Mouse (Mus musculus): ENCODE results near the gene Sppl2c.

Gene Sppl2c

DNA sequence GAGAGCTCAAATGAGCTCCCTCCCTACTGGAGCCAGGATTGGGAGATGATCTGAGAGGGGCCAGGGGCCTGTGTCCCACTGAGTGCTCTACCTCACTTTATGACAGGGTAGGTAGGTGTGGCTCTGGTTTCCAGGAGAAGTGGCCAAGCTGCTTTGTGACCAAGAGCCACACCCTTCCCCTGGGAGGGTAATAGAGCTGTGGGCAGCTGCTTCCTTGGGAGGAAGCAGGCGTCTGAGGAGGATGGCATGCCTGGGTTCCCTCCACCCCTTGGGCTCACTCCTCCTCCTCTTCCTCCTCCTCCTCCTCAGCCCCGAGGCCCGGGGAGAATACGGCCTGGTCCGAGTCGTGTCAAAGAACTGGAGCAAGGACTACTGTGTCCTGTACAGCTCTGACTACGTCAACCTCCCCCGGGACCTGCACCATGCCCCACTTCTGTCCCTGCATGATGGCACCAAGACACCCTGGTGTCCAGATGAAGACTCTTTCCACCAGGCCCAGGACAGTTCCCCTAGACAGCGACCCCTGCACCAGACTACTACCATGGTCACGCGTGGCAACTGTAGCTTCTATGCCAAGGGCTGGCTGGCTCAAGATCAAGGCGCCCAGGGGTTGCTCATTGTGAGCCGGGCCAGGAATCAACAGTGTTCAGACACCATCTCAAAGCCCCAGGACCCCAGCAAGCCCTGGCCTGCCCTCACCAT is at the start of gene Sppl2c:
Sppl2c (plus strand) TSS at position 193 of the 702 bp plus-strand sequence.
- no peak for DNase-seq (ENCODE audit: inconsistent ontology term)

GRCm38 (mm10) chr11:104138976-104139375 is 47.2 kb upstream of the Sppl2c start:
- DNase-seq (ENCODE audit: inconsistent ontology term), result no peak

GRCm38 (mm10) chr11:104144930-104145329 is 41.2 kb upstream of the Sppl2c start:
- no peak for DNase-seq (ENCODE audit: inconsistent ontology term)

- no peak for DNase-seq (ENCODE audit: inconsistent ontology term)
Observed at GRCm38 (mm10) chr11:104148787-104149186, 37.3 kb upstream of the Sppl2c start.

DNA sequence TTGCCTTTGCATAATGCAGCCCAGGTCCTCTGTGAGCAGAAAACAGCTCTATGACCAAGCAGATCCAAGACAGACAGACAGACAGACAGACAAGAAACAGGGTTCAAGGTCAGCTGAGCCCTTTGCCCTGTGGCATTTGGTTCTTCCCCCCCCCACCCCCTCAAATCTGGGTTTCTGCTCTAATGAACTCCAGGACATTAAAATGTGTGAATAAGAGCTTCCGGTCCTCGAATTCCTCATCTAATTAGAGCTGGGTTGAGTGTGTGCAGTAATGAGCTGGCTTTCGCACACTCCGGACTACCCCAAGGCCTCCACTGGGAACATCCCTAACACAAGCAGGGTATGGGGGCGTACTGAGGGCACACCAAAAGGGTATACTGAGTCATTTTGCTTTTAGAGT is 35.2 kb upstream of the Sppl2c start:
- peak; percentile 85 for DNase-seq (ENCODE audit: inconsistent ontology term)

DNA sequence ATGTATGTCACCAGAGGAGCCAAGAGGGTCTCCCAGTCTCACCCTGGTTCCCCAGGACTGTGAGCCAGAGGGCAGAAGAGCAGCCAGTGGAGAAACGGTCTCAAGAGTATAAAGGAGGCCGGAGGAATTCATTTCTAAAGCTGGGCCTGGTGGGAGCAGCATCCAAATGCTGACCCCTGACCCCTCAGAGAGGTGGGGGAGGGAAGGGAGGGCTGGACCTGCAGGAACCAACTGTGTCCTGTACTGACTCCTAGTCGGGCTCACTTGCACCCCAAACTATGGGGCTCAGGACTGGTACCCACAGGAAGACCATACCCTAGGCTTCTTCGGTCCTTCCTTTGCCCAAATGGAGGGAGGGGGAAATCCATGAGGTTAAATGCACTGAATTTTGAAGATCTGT is 31.8 kb upstream of the Sppl2c start:
- no peak for DNase-seq (ENCODE audit: inconsistent ontology term)

- no peak for DNase-seq (ENCODE audit: inconsistent ontology term)
Observed at GRCm38 (mm10) chr11:104154820-104155635, 31.1 kb upstream of the Sppl2c start.

- no peak for DNase-seq (ENCODE audit: inconsistent ontology term)
Observed at GRCm38 (mm10) chr11:104155899-104156298, 30.2 kb upstream of the Sppl2c start.

DNA sequence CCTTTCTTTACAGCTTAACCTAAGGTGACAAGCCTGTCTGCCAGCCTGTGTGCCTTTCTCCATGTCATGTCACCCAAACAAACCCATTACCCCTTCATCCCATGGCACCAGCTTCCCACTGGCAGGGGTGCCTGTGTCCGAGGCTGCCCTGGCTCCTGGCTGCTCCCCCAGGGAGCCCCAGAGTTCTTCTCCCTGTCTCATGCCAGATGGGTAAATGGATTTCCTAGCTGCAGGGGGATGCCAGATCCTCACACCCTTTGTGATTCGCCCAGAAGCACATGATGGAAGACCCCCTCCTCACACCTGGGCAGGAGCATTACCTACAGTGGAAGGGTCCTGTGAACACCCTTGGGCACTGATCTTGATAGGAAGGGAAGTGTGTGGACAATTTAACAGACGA is 29.7 kb upstream of the Sppl2c start:
- no peak for DNase-seq (ENCODE audit: inconsistent ontology term)

GRCm38 (mm10) chr11:104157603-104158259 is 28.4 kb upstream of the Sppl2c start:
- DNase-seq (ENCODE audit: inconsistent ontology term), result peak; percentile 88

- DNase-seq (ENCODE audit: inconsistent ontology term), result no peak
Observed at GRCm38 (mm10) chr11:104158260-104158907, 27.7 kb upstream of the Sppl2c start.

DNA sequence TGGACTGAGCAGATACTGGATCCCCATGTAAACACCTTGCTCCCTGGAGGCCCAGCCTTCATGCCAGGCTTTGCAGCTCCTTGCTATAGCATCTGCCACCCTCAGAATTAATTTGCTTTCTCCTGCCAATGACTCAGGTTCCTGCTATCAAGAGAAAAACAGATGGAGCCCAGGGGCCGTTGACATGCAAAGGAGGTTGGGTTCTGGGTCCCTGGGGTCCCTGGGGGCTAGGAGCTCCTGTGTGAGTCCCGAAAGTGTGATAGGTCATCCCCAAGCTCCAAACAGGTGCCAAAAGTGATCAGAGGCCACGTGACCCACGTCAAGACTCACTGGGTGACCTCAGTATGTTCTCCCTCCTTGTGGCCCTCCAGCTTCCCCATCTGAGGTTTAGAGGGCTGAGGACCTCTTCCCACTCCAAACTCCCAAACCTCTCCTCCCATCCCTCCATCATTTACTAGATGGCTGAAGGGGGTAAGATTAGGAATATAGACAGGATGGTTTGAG is 26.3 kb upstream of the Sppl2c start:
- no peak for DNase-seq (ENCODE audit: inconsistent ontology term)

DNA sequence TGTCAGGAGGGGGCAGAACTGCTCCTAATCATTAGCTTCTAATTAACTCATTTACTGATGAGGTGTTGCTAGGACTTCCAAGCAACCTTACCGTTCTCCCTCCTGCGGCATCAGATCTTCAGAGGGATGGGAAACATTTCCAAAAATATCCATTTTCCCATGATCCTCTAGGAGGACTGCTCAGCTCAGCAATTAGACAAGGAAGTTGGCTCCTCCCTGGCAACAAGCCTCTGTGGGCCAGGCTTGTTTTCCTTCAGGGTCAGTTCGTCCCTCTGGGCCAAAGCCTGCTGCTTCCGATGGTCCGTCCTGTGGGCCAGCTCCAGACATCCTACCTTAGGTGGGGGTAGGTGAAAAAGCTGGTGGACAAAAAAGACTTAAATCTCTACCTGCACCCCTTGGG is 25.0 kb upstream of the Sppl2c start:
- no peak for DNase-seq (ENCODE audit: inconsistent ontology term)

DNA sequence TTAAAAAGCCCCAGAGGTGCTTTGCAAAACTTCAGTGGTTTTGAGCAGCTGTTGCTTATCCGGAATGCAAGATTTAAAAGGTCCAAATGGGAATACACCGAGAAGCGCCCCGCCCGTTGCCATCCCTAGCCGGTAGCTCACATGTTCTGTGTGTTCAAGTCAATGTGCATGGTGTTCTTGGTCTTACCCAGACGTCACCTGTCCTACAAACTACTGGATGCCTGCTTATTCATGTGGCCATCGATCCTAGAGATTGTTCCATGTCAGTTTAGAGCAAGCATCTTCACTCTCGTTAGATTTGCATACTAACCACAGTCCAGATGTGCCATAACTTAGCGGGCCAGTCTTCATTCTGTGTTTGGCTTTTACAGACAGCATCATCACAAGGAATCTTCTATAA is 21.9 kb upstream of the Sppl2c start:
- DNase-seq (ENCODE audit: inconsistent ontology term), result no peak

GRCm38 (mm10) chr11:104171281-104171781 is 14.8 kb upstream of the Sppl2c start:
- peak; percentile 30 for DNase-seq (ENCODE audit: inconsistent ontology term)

DNA sequence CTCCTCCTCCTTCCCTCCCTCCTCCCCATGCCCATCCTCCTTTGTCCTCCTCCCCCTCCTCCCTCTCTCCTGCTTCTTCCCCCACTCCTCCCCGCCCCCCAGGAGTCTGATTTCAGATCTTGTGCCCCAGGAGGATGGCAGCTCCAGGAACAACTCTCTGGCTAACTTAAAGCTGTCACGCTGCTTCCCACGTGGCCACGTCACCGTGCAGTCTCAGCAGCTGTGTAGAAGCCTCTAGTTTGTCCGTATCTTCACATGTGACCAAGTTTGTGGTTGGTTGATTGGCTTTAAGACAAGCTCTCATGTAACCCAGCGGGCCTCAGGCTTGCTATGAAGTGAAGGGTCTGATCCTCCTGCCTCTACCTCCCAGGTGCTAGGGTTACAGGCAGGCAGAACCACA is 7.2 kb upstream of the Sppl2c start:
- no peak for DNase-seq (ENCODE audit: inconsistent ontology term)

DNA sequence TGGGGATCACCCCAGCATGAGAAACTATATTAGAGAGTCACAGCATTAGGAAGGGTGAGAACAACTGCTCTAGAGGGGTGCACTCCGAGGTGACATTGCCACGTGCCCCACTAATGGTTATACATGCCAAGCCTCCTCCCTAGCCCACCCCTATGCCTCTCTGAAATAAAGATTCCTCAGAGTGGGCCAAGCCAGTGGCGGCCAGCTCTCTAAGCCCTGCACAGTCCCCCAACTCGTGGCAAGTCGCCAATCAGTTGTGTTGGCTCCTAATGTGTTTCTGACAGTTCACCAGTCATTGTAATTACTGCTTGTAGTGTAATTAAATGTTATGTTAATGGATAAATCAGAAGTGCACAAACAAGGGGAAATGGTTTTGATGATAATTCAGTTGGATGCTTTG is 6.3 kb upstream of the Sppl2c start:
- DNase-seq (ENCODE audit: inconsistent ontology term), result peak; percentile 70

DNA sequence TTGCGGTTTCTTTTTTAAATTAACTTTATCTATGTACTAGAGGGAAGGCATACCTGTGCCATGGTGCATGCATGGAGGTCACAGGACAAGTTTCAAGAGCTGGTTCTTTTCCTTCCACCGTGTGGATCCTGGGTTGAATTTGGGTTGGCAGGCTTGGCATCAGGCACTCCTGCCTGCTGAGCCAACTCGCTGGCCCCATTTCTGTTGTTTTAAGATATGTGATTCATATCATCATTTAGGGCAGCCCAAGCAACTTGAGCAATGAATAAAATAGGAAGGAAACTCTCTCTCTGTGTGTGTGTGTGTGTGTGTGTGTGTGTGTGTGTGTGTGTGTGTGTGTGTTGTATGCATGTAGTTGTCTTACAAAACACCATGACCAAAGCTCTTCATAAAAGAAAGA is 4.0 kb upstream of the Sppl2c start:
- DNase-seq (ENCODE audit: inconsistent ontology term), result no peak

GRCm38 (mm10) chr11:104186837-104187150 is 667 bp downstream of the Sppl2c start:
- DNase-seq (ENCODE audit: inconsistent ontology term), result no peak

DNA sequence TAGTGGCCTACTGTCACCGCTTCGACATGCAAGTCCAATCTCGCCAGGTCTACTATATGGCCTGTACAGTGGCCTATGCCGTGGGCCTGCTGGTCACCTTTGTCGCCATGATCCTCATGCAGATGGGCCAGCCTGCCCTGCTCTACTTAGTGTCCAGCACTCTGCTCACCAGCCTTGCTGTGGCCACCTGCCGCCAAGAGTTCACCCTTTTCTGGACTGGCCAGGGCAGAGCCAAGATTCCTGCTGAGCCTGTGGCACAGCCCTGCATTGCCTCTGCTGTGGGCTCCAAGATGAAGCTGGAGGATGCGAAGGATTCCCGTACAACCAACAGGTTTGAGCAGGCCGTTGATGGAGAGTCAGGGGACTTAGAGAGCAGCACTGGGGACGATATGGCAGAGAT is 1.6 kb downstream of the Sppl2c start:
- DNase-seq (ENCODE audit: inconsistent ontology term), result no peak

DNA sequence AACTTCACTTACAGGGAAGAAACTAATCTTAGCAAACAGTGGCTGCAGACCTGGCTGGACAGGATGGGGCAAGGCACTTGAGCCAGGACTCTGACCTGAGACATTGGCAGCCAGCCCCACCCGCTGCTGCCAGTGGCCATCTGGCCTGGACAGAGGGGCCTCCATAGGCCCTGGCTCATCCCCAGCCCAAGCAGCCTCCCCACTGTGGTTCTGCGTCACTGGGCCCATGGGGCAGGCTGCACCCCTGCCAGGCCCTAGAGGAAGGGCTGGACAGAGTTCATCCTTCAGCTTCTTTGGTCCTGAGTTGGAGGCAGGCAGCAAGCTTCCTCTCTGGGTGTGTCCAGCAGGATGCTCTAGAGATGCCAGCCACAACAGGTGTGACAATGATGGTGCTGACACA is 3.9 kb downstream of the Sppl2c start:
- no peak for DNase-seq (ENCODE audit: inconsistent ontology term)

DNA sequence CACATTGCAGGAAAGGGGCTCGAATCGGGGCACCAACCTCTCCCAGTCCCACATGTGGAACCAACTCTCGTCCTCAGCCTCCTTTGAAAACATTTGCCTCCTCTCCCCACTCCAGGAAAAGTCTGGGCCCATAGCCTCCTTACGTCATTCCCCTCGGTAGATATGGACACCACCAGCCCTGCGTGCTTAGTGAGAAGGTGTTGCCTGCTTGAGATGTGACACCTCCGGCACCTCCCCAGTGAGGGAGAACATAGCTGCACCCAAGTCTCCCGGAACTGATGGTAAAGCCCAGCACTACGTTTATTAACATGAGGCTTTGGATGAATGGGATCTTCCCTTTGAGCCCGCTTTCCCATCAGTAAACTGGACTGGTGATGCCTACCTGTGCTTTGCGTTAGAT is 9.3 kb downstream of the Sppl2c start:
- DNase-seq (ENCODE audit: inconsistent ontology term), result no peak

Data from Muller cell, postnatal 12 days (primary cell).